Mouse (Mus musculus) megakaryocyte-erythroid progenitor cell, adult 5-6 weeks (primary cell): ENCODE data around the gene Dus2. TPM values are rescaled to one million over a fixed set of nuclear protein-coding genes. Genes with fewer than 3 reads are reported as not detected.

ENCODE experiments used
- ATAC-seq: replicated peaks from 2 replicates; pipeline ENCODE4 v1.8.0; 2016; ENCODE audit warnings: mild to moderate bottlenecking, inconsistent platforms; ENCODE audit not compliant: severe bottlenecking, poor library complexity, low FRiP score, low TSS enrichment
- total RNA-seq, 2 experiments: library from RNA; stranded (forward) in 1 of 2; stranded (reverse) in 1 of 2; fragments of 200-1000, 215-1000 nt in 1 of 2; fragments of >200 nt in 1 of 2; fragmentation: Nextera tagmentation in 1 of 2; gene quantifications; 2 replicates each; pipeline ENCODE4 v1.2.3; 2014 to 2017

The Dus2 gene
- total RNA-seq (2014; fragmentation: Nextera tagmentation) (23.0 and 28.9 TPM in 2 replicates), total RNA-seq (2017) (13.8 and 22.5 TPM in 2 replicates)

DNA sequence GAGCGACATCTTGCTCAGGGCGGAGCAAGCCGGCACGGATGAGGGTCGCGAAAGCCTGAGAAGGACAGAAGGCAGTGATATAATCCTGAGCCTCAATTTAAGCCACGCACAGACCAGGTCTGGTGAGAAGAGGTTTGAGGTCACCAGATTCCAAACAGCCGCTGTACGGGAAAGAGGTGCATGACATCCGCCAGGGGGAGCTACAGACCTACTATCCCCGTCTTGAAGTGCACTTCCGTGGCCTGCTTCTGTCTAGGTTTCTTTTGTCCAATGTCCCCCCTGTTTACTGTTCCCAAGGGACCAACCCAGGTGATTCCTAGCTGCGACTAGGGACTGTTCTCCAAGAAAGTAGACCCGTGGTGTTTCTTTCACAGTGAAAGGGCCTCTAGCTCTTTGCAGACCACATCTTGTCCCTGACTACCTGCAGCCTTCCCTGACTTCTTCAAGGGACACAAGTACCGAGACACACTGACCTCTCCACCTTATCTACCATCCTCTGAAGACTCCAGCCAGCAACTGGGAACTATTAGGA, at the start of gene Dus2:
TSS of gene Dus2 (plus strand) at position 482 of the 532 bp plus-strand sequence.
- peak; percentile 86 for ATAC-seq

DNA sequence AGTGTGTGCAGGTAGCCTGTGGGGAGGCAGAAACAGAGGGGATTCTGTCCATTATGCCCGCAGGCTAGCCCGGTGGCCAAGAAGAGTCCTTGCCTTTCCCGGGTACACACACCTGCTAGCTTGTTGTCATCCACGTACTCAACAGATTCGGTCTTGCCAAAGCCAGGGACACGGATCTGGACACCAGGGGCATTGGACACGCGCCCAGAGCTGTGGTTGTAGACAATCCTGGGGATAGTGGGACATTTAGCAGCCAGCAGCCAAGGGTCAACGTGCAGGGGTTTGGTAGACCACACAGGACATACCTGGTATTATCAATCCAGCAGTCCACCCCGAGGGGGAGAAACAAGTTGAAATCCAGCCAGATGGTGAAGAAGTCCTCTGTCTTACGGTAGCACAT, 49.1 kb upstream of the Dus2 start:
- ATAC-seq: no peak

DNA sequence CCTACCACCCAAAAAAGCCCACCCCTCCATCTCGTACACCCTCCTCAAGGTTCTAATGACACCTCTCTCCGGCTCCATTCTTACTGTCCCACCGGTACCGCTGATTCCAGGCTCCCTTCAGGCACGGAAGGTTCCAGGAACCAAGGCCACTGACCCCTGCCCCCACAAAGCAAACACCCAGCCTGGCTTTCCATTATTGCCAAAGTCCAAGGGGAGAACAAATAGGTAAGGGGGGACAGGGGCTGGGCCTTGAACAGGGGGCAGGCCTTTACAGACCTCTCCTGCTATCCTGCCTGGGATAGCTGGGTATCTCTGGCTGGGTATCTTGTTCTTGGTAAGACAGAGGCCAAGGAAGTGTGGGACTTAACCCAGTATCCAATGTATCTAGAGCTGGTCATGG, 48.6 kb upstream of the Dus2 start:
- no peak for ATAC-seq

DNA sequence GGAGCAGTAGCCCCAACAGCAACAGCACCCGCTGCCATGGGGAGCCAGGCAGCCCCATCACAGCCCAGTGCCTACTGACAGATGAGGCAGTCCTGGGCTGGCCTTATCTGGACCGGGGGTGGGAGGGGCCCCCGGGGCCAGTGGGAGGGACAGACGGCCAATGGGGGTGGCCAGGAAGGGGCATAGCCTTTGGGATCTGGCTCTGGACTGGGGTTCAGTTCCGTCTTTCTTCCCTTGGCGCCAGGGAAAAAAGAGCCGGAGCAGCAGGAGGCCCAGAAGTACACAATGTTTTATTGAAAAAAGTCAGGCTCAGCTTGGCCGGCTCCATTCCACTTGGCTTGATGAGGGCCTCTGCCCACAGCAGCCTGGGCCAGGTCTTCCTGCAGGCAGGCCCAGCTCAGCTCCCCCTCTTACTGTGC, 47.8 kb upstream of the Dus2 start, which contains the start of gene Lcat:
TSS of gene Lcat (minus strand) at position 62 of the 419 bp plus-strand sequence.
- ATAC-seq: no peak

DNA sequence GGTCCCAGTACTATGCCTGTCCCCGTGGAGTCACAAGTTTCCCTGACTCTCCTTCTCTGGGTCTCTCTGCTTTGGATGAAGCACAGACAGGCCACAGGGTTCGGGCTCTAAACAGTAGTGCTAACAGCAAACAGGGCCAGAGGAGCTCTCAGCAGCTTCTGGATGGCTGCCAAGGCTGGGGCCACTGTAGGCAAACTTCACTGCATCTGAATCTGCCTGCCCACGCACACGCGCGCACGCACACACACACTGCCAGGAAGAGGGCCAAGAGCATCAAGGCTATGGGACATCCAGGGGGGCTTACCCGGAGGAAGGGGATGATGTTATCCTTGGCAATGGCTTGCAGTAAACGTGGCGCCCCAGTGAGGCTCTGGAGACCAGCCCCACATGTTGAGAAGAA, 41.8 kb upstream of the Dus2 start:
- ATAC-seq: no peak

DNA sequence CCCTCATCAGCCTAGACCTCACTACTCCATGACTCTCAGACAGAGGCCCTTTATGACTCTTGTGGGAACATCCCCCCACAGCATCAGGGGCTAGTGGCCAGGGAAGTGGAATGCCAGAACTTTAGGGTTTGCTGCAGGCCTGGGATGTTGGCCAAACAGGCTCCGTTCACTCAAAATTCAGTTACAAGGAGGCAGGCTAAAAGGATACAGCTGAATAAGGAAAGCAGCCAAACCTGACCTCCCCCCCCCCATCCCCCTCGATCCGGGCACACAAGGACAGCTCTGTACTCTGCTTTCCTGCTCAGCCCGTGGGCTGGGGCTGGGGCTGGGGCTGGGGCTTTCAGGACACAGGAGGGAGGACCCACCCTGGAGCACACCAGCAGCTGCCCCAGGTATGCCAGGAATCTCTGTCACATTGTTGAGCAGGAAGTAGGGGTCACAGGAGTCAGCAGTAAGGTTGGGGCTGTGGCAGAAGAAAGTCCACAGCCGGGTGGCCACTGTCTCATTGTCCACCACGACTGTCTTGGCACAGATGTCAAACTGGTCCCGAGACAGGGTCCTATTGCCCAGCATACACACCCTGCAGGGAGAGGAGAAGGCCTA, 40.0 kb upstream of the Dus2 start:
- no peak for ATAC-seq

DNA sequence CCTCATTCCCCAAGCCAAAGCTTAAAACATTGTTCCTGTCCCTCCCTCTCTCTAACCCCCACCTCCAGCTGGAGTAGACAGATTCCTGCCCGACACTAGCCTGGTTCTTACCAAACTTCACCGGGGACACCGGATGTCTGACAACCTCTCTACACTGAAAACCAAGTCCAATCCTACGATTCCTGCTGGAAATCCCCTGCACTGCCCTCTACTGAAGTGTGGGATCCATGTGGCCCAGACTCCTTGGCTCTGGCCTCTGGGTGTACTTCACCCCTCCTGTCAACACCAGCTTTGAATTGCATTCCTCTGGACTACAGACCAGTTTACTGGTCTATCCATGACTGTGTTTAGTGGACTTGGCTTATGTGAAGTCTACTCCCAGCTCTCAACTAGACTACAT, 34.6 kb upstream of the Dus2 start:
- ATAC-seq: no peak

DNA sequence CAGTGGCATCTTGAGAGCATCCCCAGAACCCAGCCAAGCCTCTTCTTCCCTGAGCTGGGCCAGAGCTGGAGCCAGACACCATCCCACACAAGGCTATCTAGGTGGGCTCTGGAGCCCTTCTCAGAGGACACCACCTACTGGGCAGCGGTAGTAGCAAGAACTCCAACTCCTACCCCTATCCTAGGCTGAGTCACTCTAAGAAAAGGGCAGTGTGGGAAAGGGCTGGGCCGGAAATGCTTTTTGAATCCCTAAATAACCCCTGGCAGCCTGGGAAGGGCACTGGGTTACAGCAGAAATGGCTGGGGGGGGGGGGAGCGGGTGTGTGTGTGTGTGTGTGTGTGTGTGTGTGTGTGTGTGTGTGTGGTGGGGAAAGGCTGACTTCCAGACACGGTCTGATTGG, 33.3 kb upstream of the Dus2 start:
- no peak for ATAC-seq

DNA sequence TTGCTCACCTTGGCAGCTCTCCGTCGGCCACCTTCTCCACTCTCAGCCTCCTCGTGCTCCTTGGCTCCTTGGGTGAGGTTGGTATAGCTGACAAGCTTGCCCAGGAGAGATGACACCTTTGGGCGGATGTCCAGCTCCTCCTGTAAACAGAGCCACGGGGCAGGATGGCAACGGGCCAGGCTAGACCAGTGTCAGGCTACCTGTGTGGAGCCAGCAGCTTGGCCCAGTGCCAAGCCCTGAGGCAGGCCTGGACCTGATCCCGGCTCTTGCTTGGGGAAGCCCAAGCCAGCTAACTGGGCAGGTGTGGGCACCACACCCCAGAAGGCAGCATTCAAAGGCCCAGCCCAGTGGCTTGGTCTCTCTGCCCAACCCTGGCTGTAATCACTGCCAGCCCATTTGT, 31.8 kb upstream of the Dus2 start:
- ATAC-seq: no peak

DNA sequence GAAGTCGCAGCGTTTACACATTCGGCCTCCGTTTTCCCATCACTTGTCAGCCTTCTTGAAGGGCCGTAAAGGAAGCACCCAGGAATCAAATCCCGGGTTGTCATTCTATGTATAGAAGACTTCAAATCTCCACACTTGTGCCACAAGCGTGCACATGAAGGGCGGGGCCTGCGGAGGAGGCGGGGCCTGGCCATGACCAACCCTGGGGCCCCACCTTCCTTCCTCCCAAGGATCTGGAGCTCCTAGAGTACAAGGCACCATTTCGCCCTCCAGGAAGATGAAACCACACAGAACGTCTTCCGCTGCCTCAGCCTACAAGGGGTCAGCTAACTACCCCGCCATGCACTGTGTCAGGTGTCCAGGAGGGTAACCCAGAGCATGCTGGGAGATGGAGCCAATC, 30.0 kb upstream of the Dus2 start:
- peak; percentile 2; the same call in 1 of the 2 replicates for ATAC-seq

DNA sequence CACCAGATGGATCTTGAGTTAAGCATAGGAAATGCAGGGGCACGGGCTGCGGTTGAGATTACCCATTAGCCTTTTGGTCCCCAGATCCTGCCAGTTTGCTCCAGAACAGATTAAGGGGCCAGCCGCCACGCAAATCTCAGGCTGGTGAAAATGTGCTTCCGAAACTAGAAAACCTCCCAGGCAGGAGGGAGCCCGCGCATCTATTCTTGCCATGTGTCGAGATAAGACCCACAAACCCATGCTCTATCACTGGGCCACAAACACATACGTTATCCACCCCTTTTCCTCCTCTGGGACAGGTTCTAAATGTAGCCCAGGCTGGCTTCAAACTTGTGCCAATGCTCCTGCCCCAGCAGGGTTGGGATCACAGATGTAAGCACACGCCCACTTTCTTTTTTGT, 29.6 kb upstream of the Dus2 start:
- peak; percentile 60 for ATAC-seq

DNA sequence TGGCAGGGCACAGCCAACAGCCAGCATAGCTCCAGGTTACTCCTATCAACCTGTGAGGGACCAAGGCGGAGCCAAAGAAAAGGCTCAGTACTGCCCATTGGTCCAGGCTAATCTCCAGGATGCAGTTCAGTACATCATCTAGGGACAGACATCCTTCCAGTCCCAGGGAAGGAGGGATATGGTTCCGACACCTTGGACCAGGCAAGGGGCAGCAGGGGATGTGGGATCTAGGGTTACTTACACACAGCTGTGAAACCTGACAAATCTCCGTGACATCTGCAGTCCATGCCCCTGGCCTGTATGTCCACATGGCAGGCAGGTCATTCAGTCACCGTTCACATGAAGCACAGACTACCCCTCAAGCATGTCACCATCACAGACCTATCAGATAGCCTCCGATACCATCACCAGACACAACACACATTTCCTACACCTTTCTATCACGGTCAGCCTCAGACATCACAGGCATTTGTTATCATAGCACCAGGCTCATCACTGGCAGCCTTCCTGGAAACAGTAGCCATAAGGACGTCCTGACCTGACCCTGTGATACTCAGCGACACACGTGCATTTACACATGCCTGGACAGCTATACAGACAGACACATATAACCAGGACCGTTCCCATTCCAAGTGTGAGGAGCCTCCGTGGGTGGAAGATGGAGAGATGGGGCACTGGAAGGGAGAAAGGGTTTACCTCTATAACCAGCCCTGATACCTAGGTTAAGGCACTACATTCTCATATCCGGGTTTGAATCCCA, 26.5 kb upstream of the Dus2 start:
- 0 out of 2 replicates have a peak, but pooled peaks have one; percentile 11 for ATAC-seq

DNA sequence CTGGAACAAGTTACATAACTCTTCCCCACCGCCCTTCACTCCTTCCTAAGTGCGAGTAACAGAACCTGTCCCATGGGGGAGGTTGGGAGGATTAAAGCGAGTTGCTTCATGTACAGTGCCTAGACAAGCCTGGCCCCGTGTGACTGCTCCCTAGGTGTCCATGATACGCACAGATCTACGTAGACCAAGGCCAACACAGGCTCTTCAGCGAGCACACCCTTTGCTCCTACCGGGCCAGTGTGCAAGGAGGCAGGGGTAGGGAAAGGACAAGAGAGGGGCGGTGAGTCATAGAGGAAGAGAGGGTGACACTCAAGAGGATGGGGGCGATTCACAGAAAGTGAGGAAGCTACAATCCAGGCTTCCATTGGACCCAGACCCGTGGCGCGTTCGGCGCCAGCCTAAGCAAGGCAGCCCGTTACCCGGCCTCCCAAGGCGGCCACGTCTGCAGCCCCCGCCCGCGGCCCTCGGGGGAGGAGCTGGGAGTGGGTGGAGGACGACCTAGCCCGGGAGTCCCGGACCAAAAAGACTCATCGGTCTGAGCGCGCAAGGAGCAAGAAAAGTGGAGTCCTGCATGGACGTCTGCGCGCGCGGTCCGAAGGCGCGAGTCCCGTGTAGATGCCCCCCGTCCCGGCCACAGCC, 25.8 kb upstream of the Dus2 start:
- ATAC-seq: no peak

DNA sequence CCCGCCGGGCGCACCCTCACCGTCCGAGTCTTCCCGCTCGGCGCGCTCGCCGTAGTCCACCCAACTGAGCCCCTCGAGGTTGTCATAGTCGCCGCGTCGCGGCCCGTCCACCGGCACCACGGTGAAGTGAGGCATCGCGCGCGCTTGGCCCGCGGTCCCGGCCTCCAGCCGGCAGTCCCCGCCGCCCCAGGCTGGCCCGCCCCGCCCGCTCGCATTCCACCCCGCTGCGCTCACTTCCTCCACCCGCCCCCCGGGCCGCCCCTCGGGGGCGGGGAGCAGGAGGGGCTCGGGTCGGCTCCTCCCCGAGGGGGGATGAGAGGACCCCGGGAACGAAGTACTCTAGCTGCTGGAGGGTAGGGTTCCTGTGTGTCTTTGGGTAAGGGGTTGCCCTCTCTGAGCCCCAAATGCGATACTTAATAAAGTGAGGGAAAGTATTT, 25.2 kb upstream of the Dus2 start, which contains the start of gene Slc12a4:
TSS of gene Slc12a4 (minus strand) at position 193 of the 437 bp plus-strand sequence.
- ATAC-seq: no peak

DNA sequence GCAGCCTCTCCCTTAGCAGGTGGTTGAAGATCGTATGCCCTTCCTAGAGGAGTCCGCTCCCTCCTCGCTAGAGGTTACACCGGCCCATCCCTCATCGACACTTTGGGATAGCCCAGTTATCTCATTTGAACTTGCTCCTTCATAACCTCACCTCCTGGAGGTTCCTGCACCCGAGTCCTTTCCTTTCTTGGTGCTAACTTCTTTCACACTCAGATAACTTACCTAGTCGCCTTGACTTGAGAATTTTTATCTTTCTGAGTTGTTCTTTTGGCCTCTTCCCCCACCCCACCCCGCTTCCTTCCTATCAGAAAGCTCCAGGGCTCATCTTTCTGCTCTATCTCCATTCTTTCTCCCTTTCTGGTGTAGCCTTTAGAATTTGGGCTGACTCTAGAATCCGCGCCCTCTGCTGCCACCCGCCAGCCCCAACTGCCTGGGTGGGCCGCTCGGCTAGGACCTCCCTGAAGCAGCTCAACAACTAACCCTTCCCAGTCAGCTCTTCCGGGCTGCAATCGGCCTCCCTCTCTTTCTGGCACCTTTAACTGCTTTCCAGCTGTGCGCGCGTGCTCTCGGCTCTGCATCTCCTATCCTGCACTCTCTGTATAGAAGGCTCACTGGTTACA, 24.3 kb upstream of the Dus2 start:
- peak; percentile 76 for ATAC-seq

DNA sequence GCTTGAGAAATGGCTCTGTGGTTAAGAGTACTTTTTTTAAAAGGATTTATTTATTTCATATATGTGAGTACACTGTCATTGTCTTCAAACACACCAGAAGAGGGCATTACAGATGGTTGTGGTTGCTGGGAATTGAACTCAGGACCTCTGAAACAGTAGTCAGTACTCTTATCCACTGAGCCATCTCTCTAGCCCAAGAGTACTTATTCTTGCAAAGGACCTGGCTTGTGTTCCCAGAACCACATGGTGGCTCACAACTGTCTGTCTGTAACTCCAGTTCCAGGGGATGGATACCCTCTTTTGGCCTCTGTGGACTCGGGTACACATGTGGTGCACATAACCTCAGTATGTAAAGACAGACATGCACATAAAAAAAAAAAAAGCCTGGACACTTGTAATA, 21.8 kb upstream of the Dus2 start:
- no peak for ATAC-seq

DNA sequence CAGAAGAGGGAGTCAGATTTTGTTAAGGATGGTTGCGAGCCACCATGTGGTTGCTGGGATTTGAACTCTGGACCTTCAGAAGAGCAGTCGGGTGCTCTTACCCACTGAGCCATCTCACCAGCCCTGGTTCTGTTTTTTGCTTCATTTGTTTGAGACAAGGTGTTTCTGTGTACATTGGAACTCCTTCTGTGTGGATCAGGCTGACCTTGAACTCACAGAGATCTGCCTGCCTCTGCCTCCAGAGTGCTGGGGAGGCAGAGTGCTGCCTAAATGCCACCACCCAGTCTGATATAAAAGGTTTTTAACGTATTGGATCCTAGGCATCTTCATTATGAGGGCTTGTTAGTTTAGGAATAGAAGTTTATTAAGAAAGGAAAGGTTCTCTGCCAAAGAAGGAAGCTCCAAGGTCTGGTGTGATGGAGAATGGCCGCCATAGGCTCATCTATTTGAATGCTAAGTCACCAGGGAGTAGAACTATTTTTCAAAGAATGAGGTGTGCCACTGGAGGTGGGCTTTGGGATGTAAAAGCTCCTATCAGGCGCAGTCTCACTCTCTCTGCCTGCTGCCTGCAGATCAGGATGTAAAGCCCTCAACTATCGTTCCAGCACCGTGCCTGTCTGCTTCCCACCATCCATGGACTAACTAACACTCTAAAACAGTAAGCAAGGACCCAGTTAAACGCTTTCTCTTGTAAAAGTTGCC, 20.0 kb upstream of the Dus2 start:
- no peak for ATAC-seq

DNA sequence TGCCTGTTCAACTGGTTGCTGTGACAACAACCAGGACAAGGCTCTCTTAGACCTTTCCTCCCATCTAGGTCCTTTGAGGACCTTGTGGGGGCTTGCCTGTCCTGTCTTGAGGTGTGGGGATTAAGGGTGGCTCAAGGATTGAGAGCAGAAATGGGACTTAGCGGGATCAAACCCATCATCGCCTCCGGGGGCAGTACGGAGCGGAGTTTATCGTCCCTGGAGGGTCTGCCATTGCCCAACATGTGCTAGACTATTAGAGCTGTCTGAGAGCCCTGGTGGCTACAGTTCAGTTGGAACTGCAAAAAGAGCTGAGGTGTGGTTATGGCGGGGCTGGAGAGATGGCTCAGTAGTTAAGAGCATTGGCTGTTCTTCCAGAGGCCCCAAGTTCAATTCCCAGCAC, 15.8 kb upstream of the Dus2 start:
- ATAC-seq: 0 out of 2 replicates have a peak, but pooled peaks have one; percentile 21

DNA sequence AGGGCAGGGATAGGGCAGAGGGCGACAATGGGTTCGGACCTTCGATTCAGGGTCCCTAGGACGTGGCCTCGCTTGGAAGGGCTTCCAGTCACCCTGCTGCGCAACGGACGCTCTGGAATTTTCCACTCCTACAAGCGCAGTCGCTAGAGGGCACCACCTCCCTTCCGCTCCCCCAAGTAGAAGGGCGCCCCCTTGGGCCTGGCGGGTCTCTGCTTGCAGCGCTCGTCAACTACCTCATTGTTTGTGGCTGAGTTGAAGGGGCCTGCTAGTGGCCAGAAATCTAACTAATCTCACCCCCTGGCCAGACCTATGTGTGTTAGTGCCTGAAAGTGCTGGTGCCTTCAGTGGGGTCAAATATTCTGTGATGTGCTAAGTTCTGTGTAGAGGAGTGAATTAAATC, 11.8 kb upstream of the Dus2 start, which contains the start of gene Dpep3:
TSS of gene Dpep3 (minus strand) at position 105 of the 400 bp plus-strand sequence.
- no peak for ATAC-seq
